Mouse (Mus musculus) 3134 (cell line): ENCODE measurements around the gene Got2.
"Not testable (repeated sequence)": the region's sequence is repeated elsewhere in the genome, so short reads cannot be mapped to it uniquely, and the experiment has no call there.

Source experiments
- DNase-seq: peaks from one replicate; pipeline ENCODE4 v3.0.0-alpha.2; 2011; ENCODE audit warnings: low spot score; ENCODE audit not compliant: insufficient read length; ENCODE audit errors: extremely low read depth

Got2 gene

GRCm38 (mm10) chr8:95875270-95875669 is 13.1 kb downstream of the Got2 start:
- DNase-seq: no peak

DNA sequence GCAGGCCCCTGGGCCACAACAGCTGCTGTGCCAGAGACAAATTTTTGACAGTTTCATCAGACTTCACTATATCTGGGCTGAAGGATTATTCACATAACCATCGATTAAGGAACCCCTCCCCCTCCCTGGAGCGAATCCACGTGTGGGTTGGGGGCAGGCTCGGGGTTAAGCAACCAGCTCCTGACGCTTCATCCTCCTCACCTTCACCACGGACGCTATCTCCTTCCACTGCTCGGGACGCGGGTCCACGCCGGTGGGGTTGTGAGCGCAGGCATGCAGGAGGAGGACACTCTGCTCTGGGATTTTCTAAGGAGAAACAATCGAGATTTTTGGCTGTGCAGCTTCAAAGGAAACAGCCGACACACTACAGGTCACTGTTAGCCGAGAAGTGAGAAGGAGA is 16.7 kb downstream of the Got2 start:
- DNase-seq: no peak

DNA sequence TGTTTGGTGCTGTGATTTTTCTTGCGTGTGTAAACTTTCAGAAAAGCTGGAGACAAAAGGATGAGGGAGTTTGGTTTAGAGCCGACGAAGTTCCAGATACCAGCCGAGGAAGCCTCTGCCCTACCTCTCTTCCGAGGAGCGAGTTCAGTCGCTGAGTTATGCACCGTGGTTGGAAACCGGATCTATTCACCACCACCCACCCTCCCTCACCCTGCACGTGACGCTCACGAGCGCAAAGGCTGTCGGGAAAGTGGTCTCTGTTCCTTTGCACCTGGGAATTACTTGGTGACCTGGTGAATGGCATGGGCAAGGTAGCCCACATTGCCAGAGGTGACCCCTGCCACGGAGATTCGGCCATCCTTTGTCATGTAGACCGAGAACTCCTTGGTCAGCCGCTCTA is 23.5 kb downstream of the Got2 start:
- DNase-seq: not testable (repeated sequence)

DNA sequence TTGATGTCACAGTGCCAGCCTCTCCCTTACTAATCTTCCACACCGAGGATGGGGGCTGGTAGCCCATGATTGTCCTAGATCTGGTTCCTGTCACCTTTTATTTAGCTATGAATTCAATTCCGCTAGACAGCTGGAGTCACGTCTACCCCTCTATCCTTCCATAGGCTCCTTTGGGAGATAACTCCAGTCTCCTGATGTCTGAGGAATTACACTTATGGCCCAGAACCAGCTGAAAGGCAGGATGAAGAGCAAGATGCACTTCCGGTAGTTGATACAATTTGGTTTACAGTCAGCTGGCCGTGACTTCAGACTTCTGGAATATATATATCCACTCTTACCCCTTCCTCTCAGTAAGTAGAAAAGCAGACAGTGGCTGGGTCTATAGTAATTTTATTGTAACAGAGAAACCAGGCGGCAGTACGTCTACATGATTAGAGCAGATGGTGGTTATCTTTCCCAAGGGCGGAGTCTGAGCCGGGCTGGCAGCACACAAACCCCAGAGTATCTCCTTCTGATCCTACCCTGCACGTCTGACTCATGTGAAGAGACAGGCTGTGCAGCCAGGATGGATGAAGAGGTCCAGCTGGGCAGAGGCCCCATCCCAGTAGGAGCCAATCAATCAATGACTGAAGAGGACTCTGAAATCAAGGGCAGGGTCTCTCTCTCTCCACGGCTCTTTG is 24.4 kb downstream of the Got2 start:
- not testable (repeated sequence) for DNase-seq

DNA sequence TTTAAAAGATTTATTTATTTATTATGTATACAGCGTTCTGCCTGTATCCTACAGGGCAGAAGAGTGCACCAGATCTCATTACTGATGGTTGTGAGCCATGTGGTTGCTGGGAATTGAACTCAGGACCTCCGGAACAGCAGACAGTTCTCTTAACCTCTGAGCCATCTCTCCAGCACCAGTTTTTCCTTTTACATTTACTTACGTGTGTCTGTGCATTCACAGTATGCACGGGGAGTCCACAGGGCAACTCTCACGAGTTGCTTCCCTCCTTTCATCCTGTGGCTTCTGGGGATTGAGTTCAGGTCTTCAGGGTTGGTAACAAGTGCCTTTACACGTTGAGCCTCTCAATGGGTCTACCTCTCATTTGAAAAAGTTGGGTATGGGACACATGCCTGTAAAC is 34.2 kb downstream of the Got2 start:
- no peak for DNase-seq

DNA sequence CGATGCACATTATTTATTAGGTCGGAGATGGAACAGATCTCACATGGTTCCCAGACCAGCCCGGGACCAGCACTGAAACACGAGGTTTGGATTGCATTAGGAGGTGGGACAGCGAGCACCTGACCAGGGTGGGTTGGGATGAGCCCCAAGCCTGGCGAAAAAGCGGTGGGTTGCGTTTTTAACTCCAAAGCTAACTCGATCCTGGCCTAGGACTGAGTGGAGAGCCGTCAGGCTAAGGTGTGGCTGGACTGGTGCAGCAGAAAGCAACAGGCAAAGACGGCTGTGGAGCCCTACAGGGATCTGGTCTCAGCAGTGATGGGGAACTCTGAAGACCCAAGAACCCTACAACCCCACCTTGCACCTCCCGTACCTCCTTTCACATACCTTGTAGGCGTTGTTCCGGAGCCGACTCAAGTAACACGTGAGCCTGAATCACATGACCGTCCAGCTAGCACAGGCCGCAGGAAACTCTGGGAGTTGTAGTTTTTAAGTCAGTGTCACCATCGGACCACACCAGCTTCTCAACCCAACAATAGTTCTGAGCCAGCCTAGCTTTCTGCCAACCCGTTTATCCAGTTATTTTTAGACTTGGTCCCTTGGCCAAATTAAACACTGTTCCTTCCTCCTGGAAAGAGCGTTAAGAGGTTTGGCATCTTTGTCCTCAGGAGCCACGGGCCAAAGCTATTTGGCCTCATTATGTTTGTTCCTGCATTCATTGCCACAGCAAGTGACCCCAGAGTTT is 35.1 kb downstream of the Got2 start, which contains the start of gene Slc38a7:
Gene Slc38a7, minus strand, starts transcription at position 438 of the 742 bp plus-strand sequence.
- DNase-seq: peak; percentile 65

- DNase-seq: peak; percentile 63
These were observed 36.1 kb downstream of the Got2 start for GRCm38 (mm10) chr8:95852290-95852689.

GRCm38 (mm10) chr8:95850326-95850725 is 38.0 kb downstream of the Got2 start:
- no peak for DNase-seq

GRCm38 (mm10) chr8:95848734-95849464 is 39.4 kb downstream of the Got2 start:
- DNase-seq: no peak

DNA sequence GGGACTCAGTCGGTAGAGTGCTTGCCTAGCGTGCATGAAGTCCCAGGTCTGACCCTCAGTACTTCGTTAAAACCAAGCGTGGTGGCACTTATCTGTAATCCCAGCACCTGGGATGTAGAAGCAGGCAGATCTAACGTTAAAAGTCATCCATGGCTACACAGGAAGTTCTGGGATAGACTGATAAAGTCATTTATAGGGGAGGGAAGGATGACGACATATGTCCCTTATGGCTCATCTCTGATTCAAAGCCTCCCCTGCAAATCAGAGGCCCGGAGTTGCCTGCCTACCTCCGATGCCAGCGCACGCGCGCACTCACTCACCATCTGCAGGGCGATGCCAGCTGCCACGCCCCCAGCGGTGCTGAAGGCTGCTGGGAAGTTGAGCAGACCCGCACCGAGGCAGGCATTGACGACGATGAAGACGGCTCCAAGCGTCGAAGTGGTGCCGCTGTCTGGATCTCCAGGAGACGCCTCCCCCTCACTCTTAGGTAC is 40.2 kb downstream of the Got2 start:
- no peak for DNase-seq

DNA sequence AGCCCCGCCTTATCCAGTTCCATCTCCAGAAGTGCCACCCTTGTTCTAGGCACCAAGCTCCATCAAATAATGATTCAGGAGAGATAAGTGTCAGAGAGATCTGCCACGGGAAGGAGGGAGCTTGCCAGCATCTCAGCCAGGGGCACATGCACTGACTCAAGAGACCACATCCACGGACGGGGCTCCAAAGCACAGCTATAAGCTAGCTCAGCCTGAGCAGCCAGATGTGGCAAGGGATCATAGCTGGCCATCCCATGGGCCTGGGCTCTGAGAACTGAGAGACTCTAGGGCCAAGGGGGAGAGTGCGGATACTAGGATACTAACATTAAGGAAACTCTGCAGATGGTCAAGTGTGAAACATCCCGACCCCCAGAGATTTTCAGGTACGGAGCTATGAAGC is 43.3 kb downstream of the Got2 start:
- no peak for DNase-seq

GRCm38 (mm10) chr8:95843968-95844367 is 44.4 kb downstream of the Got2 start:
- no peak for DNase-seq

DNA sequence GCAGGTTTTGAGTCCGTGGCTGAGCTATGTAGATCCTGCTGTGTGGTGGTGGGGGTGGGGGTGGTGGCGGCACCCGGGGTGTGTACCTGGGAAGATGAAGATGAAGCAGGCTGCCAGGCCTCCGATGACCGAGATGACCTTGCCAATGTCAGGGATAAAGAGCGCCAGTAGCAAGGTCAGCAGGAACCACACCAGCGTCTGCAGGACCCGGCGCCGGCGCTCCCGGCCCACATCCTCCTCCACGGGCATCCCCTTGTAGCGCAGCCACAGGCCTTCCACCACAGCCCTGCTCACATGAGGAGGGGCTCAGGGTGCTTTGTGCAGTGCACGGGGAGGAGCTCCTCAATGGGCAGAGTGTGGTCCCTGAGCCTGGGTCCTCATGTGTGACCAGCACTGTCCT is 46.9 kb downstream of the Got2 start:
- no peak for DNase-seq

DNA sequence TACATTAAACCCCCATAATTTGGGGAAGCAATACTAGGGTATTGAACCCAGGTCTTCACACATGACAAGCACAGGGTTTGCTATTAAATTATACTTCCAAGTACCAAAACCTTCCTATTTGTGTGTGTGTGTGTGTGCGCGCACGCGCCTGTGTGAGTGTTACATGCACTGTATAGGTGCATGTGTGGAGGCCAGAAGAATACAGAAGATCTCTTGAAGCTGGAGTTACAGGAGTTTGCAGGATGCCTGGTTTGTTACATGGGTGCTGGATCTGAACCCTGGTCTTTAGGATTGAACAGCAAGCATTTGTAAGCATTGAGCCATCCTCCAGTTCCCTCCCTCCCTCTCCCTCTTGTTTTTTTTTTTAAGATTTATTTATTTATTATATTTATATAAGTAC is 49.1 kb downstream of the Got2 start:
- DNase-seq: no peak

- no peak for DNase-seq
These were observed 51.1 kb downstream of the Got2 start for GRCm38 (mm10) chr8:95837266-95837665.

DNA sequence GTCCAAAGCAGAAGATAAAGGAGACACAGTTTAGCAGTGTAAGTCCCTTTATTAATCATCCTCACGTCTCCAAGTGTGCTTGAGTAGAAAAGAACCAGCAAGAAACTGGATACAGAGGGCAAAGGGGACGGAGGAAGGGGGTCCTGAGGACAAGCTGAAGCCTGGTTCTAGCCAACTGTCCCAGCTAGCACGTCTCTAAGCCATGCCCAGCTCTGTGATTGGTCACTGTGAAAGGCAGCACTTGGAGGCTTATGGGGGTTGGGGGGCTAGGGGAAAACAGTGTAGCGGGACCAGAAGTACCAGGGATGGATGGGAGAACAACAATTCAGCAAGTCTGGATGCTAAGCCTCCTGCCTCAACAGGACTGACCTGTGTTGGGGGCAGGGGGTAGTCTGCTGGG is 52.5 kb downstream of the Got2 start:
- no peak for DNase-seq

- DNase-seq: no peak
These were observed 54.8 kb downstream of the Got2 start for GRCm38 (mm10) chr8:95833435-95833984.

GRCm38 (mm10) chr8:95832603-95833434 is 55.5 kb downstream of the Got2 start:
- no peak for DNase-seq

- DNase-seq: no peak
These were observed 58.2 kb downstream of the Got2 start for GRCm38 (mm10) chr8:95830144-95830543.

- not testable (repeated sequence) for DNase-seq
These were observed 63.2 kb downstream of the Got2 start, which contains the start of gene Sap18b for GRCm38 (mm10) chr8:95825162-95825561. Gene Sap18b (plus strand): TSS chr8:95825346.
